Mouse (Mus musculus) neural tube, embryonic 11.5 days (tissue): ENCODE data around the gene Rpl18. TPM values are rescaled to one million over a fixed set of nuclear protein-coding genes. Genes with fewer than 3 reads are reported as not detected.

Experiments
- ATAC-seq: fragments of 200-750 bp; cut with Nextera tagmentation; 2 replicates; pipeline ENCODE4 v1.8.0; 2017; ENCODE audit warnings: moderate number of reproducible peaks, mild to moderate bottlenecking, moderate TSS enrichment, moderate library complexity; ENCODE audit not compliant: insufficient read depth, low FRiP score, low TSS enrichment
- DNase-seq: peaks from one replicate; pipeline ENCODE4 v3.0.0-alpha.2; 2015; ENCODE audit warnings: low spot score
- H3K27ac ChIP-seq: fragments of 300-500 bp; sonication (generic); 2 replicates; pipeline ENCODE4 v1.5.1; 2014; ENCODE audit warnings: low read depth, mild to moderate bottlenecking, low read length
- H3K27me3 ChIP-seq: fragments of 300-500 bp; sonication (generic); 2 replicates; pipeline ENCODE4 v1.6.1; 2014; ENCODE audit warnings: mild to moderate bottlenecking, low read length, mixed read lengths; ENCODE audit not compliant: control insufficient read depth, insufficient read depth
- H3K36me3 ChIP-seq: fragments of 300-500 bp; sonication (generic); 2 replicates; pipeline ENCODE4 v1.6.1; 2014; ENCODE audit warnings: mild to moderate bottlenecking, low read length, moderate library complexity, mixed read lengths; ENCODE audit not compliant: control insufficient read depth, insufficient read depth
- H3K4me1 ChIP-seq: fragments of 300-500 bp; sonication (generic); 2 replicates; pipeline ENCODE4 v1.6.1; 2014; ENCODE audit warnings: low read length, mixed read lengths; ENCODE audit not compliant: control insufficient read depth, insufficient read depth
- H3K4me2 ChIP-seq: fragments of 300-500 bp; sonication (generic); 2 replicates; pipeline ENCODE4 v1.6.1; 2014; ENCODE audit warnings: low read depth, mild to moderate bottlenecking, moderate library complexity
- H3K4me3 ChIP-seq: fragments of 300-500 bp; sonication (generic); 2 replicates; pipeline ENCODE4 v1.5.1; 2014; ENCODE audit warnings: low read depth, low read length
- H3K9ac ChIP-seq: fragments of 300-500 bp; sonication (generic); 2 replicates; pipeline ENCODE4 v1.6.1; 2014; ENCODE audit warnings: mild to moderate bottlenecking, low read length
- H3K9me3 ChIP-seq: fragments of 300-500 bp; sonication (generic); 2 replicates; pipeline ENCODE4 v1.6.1; 2016; ENCODE audit warnings: low read length; ENCODE audit not compliant: control insufficient read depth
- WGBS: fragments of 180-500 bp; shearing (Covaris S2); extraction: QIAGEN DNeasy Blood & Tissue Kit; methylation state at CpG from one replicate; pipeline ENCODE4 v1.1.7; 2014; 5-methylcytosine and 5-hydroxymethylcytosine counted together
- polyA plus RNA-seq: library from polyadenylated mRNA; unstranded; fragments of >200 nt; fragmentation: Nextera tagmentation; extraction: Ambion mirVana; gene quantifications from 2 replicates; pipeline ENCODE4 v1.2.1, GENCODE M21; 2014

Gene Rpl18
- polyA plus RNA-seq, 1 experiment from 2014 or later: 929 TPM

- no peak overlapping the region for H3K27ac ChIP-seq
- no peak overlapping the region for H3K4me2 ChIP-seq
- no peak for DNase-seq
- H3K4me1 ChIP-seq: no peaks in the 10 kb centered on the region
- H3K9ac ChIP-seq: no peak overlapping the region
- no peaks in the 10 kb centered on the region for H3K9me3 ChIP-seq
- ATAC-seq: no peak
- WGBS: 61% methylated on average over 8 of the region's 8 CpGs
- H3K4me3 ChIP-seq: no peak overlapping the region
- H3K27me3 ChIP-seq: no peaks in the 10 kb centered on the region
- no peaks in the 10 kb centered on the region for H3K36me3 ChIP-seq
These were observed 50.7 kb downstream of the Rpl18 start for GRCm38 (mm10) chr7:45765995-45766394.

GRCm38 (mm10) chr7:45766764-45767163 lies 51.5 kb downstream of the Rpl18 start:
- Histone ChIP-seq H3K9ac (no peak overlapping the region), H3K27ac (no peak overlapping the region), H3K36me3 (no peaks in the 10 kb centered on the region), H3K27me3 (no peaks in the 10 kb centered on the region), H3K4me1 (no peaks in the 10 kb centered on the region), H3K4me2 (no peak overlapping the region), H3K9me3 (no peaks in the 10 kb centered on the region), H3K4me3 (no peak overlapping the region)
- ATAC-seq (no peak), DNase-seq (no peak)
- WGBS: 60% methylated on average over 7 of the region's 8 CpGs

GRCm38 (mm10) chr7:45767500-45767899 lies 52.2 kb downstream of the Rpl18 start:
- no peaks in the 10 kb centered on the region for H3K9me3 ChIP-seq
- no peak overlapping the region for H3K4me3 ChIP-seq
- DNase-seq (no peak), ATAC-seq (no peak)
- H3K36me3 ChIP-seq: no peaks in the 10 kb centered on the region
- no peak overlapping the region for H3K27ac ChIP-seq
- no peaks in the 10 kb centered on the region for H3K27me3 ChIP-seq
- no peaks in the 10 kb centered on the region for H3K4me1 ChIP-seq
- WGBS: 89% methylated on average over 6 of the region's 6 CpGs
- H3K4me2 ChIP-seq: no peak overlapping the region
- H3K9ac ChIP-seq: no peak overlapping the region

Other genes with a start within 250 kb of the Rpl18 start
- 193 and 206 TPM in 2 replicates for gene Bax, start 248.6 kb upstream of the Rpl18 start, polyA plus RNA-seq
- 0.26 and 0.57 TPM in 2 replicates for gene Tulp2, start 233.6 kb upstream of the Rpl18 start, polyA plus RNA-seq
- gene Gm45808, start 228.6 kb upstream of the Rpl18 start, polyA plus RNA-seq: not detected in 2 replicates
- gene Dhdh, start 226.7 kb upstream of the Rpl18 start, polyA plus RNA-seq: 2.8 and 2.9 TPM in 2 replicates
- 110 and 113 TPM in 2 replicates for gene Nucb1, start 205.1 kb upstream of the Rpl18 start, polyA plus RNA-seq
- gene Ppp1r15a, start 189.2 kb upstream of the Rpl18 start, polyA plus RNA-seq: 16.0 and 17.7 TPM in 2 replicates
- 1.3 and 2.3 TPM in 2 replicates for gene Plekha4, start 189.1 kb upstream of the Rpl18 start, polyA plus RNA-seq
- 0.78 and 1.1 TPM in 2 replicates for gene Hsd17b14, start 160.6 kb upstream of the Rpl18 start, polyA plus RNA-seq
- gene Bcat2, start 145.3 kb upstream of the Rpl18 start, polyA plus RNA-seq: 34.1 and 37.4 TPM in 2 replicates
- not detected in 2 replicates for gene Fgf21, start 100.0 kb upstream of the Rpl18 start, polyA plus RNA-seq
- not detected in 2 replicates for gene Fut1, start 98.2 kb upstream of the Rpl18 start, polyA plus RNA-seq
- gene Izumo1, start 93.6 kb upstream of the Rpl18 start, polyA plus RNA-seq: not detected in 2 replicates
- 5.7 and 7.5 TPM in 2 replicates for gene Rasip1, start 88.0 kb upstream of the Rpl18 start, polyA plus RNA-seq
- 2.9 and 5.6 TPM in 2 replicates for gene Mamstr, start 75.5 kb upstream of the Rpl18 start, polyA plus RNA-seq
- gene Fut2, start 49.1 kb upstream of the Rpl18 start, polyA plus RNA-seq: 0.08 and 0.11 TPM in 2 replicates
- gene Ntn5, start 31.4 kb upstream of the Rpl18 start, polyA plus RNA-seq: 1.1 and 1.4 TPM in 2 replicates
- gene Sec1, start 21.1 kb upstream of the Rpl18 start, polyA plus RNA-seq: 1.7 and 2.1 TPM in 2 replicates
- gene Car11, start 15.6 kb upstream of the Rpl18 start, polyA plus RNA-seq: 11.5 and 12.4 TPM in 2 replicates
- 3.3 and 3.7 TPM in 2 replicates for gene Dbp, start 10.4 kb upstream of the Rpl18 start, polyA plus RNA-seq
- gene Sphk2, start 2.5 kb downstream of the Rpl18 start, polyA plus RNA-seq: 23.7 and 25.3 TPM in 2 replicates
- gene Fam83e, start 5.8 kb downstream of the Rpl18 start, polyA plus RNA-seq: 0.28 and 0.42 TPM in 2 replicates
- gene Spaca4, start 10.4 kb downstream of the Rpl18 start, polyA plus RNA-seq: not detected in 2 replicates
- 3.8 and 4.3 TPM in 2 replicates for gene Lmtk3, start 68.3 kb downstream of the Rpl18 start, polyA plus RNA-seq
- 1.1 and 1.8 TPM in 2 replicates for gene Sult2b1, start 69.2 kb downstream of the Rpl18 start, polyA plus RNA-seq
- 223 and 239 TPM in 2 replicates for gene Cyth2, start 99.1 kb downstream of the Rpl18 start, polyA plus RNA-seq
- 0.88 and 1.4 TPM in 2 replicates for gene Kcnj14, start 109.3 kb downstream of the Rpl18 start, polyA plus RNA-seq
- 69.8 and 76.5 TPM in 2 replicates for gene Grwd1, start 115.5 kb downstream of the Rpl18 start, polyA plus RNA-seq
- gene Kdelr1, start 157.3 kb downstream of the Rpl18 start, polyA plus RNA-seq: 75.4 and 86.4 TPM in 2 replicates
- 0.37 and 0.73 TPM in 2 replicates for gene Grin2d, start 162.9 kb downstream of the Rpl18 start, polyA plus RNA-seq
- 0.59 and 0.82 TPM in 2 replicates for gene Syngr4, start 181.3 kb downstream of the Rpl18 start, polyA plus RNA-seq
- gene Tmem143, start 181.5 kb downstream of the Rpl18 start, polyA plus RNA-seq: 2.8 and 3.9 TPM in 2 replicates
- gene Emp3, start 205.9 kb downstream of the Rpl18 start, polyA plus RNA-seq: 20.3 and 24.6 TPM in 2 replicates
- gene Ccdc114, start 208.6 kb downstream of the Rpl18 start, polyA plus RNA-seq: 2.9 and 3.4 TPM in 2 replicates